Mouse (Mus musculus) MEL (cell line): ENCODE measurements around the gene Slc25a11.

Source experiments
- CTCF ChIP-seq, 3 experiments: IDR thresholded peaks in 2 of 3; conservative IDR thresholded peaks in 1 of 3; 2 replicates each; pipeline ENCODE4 v1.5.1; 2011 to 2012; ENCODE audit warnings: low read length in 3 of 3, low read depth in 2 of 3, mild to moderate bottlenecking in 2 of 3, improper control_type of control experiment in 1 of 3, inconsistent platforms in 1 of 3, mixed read lengths in 1 of 3, moderate library complexity in 1 of 3; ENCODE audit not compliant: control insufficient read depth in 1 of 3, insufficient read depth in 1 of 3, poor library complexity in 1 of 3, severe bottlenecking in 1 of 3
- TBP ChIP-seq: IDR thresholded peaks from 2 replicates; pipeline ENCODE4 v1.8.0; 2011; ENCODE audit warnings: low read depth, low read length, improper control_type of control experiment

- TF ChIP-seq CTCF (IDR thresholded peaks at IDR 0.05 in 2 of 3, conservative IDR thresholded peaks at IDR 0.05 in 1 of 3; ENCODE audit: control insufficient read depth in 1 of 3, insufficient read depth in 1 of 3, low read depth in 2 of 3, low read length in 3 of 3, poor library complexity in 1 of 3, severe bottlenecking in 1 of 3): no peak
- TF ChIP-seq TBP: no peak
Observed at GRCm38 (mm10) chr11:70596094-70596493, 51.2 kb downstream of the Slc25a11 start.
